Mouse (Mus musculus): ENCODE data around the gene Mapk1ip1l. TPM values are rescaled to one million over a fixed set of nuclear protein-coding genes. Genes with fewer than 3 reads are reported as not detected.

Gene Mapk1ip1l
- total and polyA plus RNA-seq, 3 experiments, result 33.8 to 159 (median 59.5) TPM

DNA sequence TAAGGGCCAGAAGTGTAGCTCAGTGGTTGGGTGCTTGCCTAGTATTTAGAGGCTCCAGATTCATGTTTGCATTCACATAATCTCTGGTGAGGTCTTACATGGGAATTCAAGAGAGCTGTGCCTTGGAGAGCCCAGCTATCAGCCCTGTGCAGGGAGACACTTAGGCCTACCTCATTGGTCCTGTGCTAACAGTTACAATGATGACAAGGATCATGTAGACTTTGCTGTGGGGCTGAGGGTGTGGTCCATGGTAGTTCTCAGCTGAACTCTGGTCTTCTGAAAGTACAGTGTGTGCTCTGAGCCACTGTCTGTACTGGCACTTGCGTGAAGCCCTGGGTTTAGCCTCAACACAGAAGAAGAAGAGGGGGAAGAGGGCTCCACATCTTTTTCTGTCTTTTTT is 48.6 kb downstream of the Mapk1ip1l start:
- Histone ChIP-seq H3K4me1 (ENCODE audit: control insufficient read depth in 1 of 2, insufficient read depth in 2 of 2, low read length in 2 of 2) (peaks cover 5 to 10% of the 10 kb centered on the region in 2 experiments), H3K27ac (ENCODE audit: control insufficient read depth, low read depth, low read length) (no peak overlapping the region), H3K79me2 (ENCODE audit: control insufficient read depth, insufficient read depth, low read length, poor library complexity) (no peaks in the 10 kb centered on the region), H3K36me3 (ENCODE audit: control insufficient read depth in 1 of 2, insufficient read depth in 2 of 2, low read length in 2 of 2) (peaks cover 0 to 5% of the 10 kb centered on the region in 2 experiments; a peak in 2 of 4 replicates), H3K9me3 (replicated peaks; ENCODE audit: insufficient read depth, low read length) (no peaks in the 10 kb centered on the region), H3K4me3 (ENCODE audit: control insufficient read depth in 1 of 2, insufficient read depth in 1 of 2, low read depth in 2 of 2, low read length in 2 of 2) (no peak overlapping the region), H3K27me3 (ENCODE audit: control insufficient read depth in 1 of 2, insufficient read depth in 2 of 2, low read length in 2 of 2) (no peaks in the 10 kb centered on the region), H3K9ac (ENCODE audit: control insufficient read depth, low read depth, low read length, poor library complexity, severe bottlenecking) (no peak overlapping the region)
- no peak for DNase-seq (ENCODE audit: low read depth, low spot score)
- no peak for TF ChIP-seq HCFC1 (IDR thresholded peaks at IDR 0.05; ENCODE audit: low read depth, low read length)
- no peak for TF ChIP-seq TAL1 (IDR thresholded peaks at IDR 0.05; ENCODE audit: low read length)

DNA sequence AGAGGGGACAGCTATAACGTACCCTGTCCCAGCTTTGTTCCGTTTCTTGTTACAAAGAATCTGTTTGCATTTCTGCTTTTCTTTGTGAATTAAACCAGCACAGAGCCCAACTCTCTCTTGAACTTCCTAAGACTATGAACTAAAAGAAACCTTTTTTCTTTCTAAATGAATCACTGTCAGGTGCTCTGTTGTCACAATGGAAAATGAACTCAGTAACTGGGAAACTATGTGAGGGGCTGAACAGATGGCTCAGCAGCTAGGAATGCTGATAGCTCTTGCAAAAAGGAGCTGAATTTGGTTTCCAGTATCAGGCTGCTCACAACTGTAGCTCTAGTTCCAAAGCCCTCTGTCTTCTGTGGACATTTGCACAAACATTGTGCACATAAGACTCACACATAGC is 52.9 kb downstream of the Mapk1ip1l start:
- H3K4me1 ChIP-seq (ENCODE audit: control insufficient read depth in 1 of 2, insufficient read depth in 2 of 2, low read length in 2 of 2), result peaks cover 5 to 15% of the 10 kb centered on the region in 2 experiments
- DNase-seq (ENCODE audit: low read depth, low spot score), result no peak
- H3K9me3 ChIP-seq (replicated peaks; ENCODE audit: insufficient read depth, low read length), result no peaks in the 10 kb centered on the region
- H3K27me3 ChIP-seq (ENCODE audit: control insufficient read depth in 1 of 2, insufficient read depth in 2 of 2, low read length in 2 of 2), result no peaks in the 10 kb centered on the region
- H3K79me2 ChIP-seq (ENCODE audit: control insufficient read depth, insufficient read depth, low read length, poor library complexity), result no peaks in the 10 kb centered on the region
- H3K9ac ChIP-seq (ENCODE audit: control insufficient read depth, low read depth, low read length, poor library complexity, severe bottlenecking), result no peak overlapping the region
- TF ChIP-seq BHLHE40 (IDR thresholded peaks at IDR 0.05; ENCODE audit: borderline replicate concordance, low read depth, low read length) (no peak), UBTF (IDR thresholded peaks at IDR 0.05; ENCODE audit: borderline replicate concordance, insufficient read depth, low read depth, low read length) (no peak), ZNF384 (IDR thresholded peaks at IDR 0.05; ENCODE audit: low read depth, low read length) (no peak), CHD1 (IDR thresholded peaks at IDR 0.05; ENCODE audit: low read depth, low read length) (no peak), TCF12 (IDR thresholded peaks at IDR 0.05; ENCODE audit: low read depth, low read length) (no peak), RAD21 (IDR thresholded peaks at IDR 0.05; ENCODE audit: low read depth, low read length) (no peak), MAX (IDR thresholded peaks at IDR 0.05; ENCODE audit: low read length) (no peak), MAFK (IDR thresholded peaks at IDR 0.05; ENCODE audit: borderline replicate concordance, low read depth, low read length) (no peak), JUND (IDR thresholded peaks at IDR 0.05; ENCODE audit: low read depth, low read length) (no peak), MYB (IDR thresholded peaks at IDR 0.05; ENCODE audit: low read depth, low read length) (no peak), GABPA (IDR thresholded peaks at IDR 0.05; ENCODE audit: low read depth, low read length) (no peak), MYC (IDR thresholded peaks at IDR 0.05; ENCODE audit: low read depth, low read length) (no peak), MXI1 (IDR thresholded peaks at IDR 0.05; ENCODE audit: low read depth, low read length) (no peak), SIN3A (IDR thresholded peaks at IDR 0.05; ENCODE audit: low read length) (no peak), MAZ (IDR thresholded peaks at IDR 0.05; ENCODE audit: low read depth, low read length) (no peak), RCOR1 (IDR thresholded peaks at IDR 0.05; ENCODE audit: low read depth, low read length) (no peak), CHD2 (IDR thresholded peaks at IDR 0.05; ENCODE audit: low read length) (no peak)
- H3K4me3 ChIP-seq (ENCODE audit: control insufficient read depth in 1 of 2, insufficient read depth in 1 of 2, low read depth in 2 of 2, low read length in 2 of 2), result no peak overlapping the region
- peaks cover 0 to 9% of the 10 kb centered on the region in 2 experiments; a peak in 2 of 4 replicates for H3K36me3 ChIP-seq (ENCODE audit: control insufficient read depth in 1 of 2, insufficient read depth in 2 of 2, low read length in 2 of 2)
- H3K27ac ChIP-seq (ENCODE audit: control insufficient read depth, low read depth, low read length), result no peak overlapping the region
